Mouse (Mus musculus): Measurements from ENCODE around the gene Cdk5rap1. TPM values are rescaled to one million over a fixed set of nuclear protein-coding genes. Genes with fewer than 3 reads are reported as not detected.

Gene Cdk5rap1
- 4.3 and 13.9 TPM in 2 replicates for polyA plus RNA-seq (2015; fragmentation: Nextera tagmentation; extraction: Ambion mirVana)

- H3K9ac ChIP-seq (ENCODE audit: low read depth, low read length) = peak within 1 kb of the TSS; percentile 94
- no peak for TF ChIP-seq CTCF (IDR thresholded peaks at IDR 0.05; ENCODE audit: low read depth)
- H3K4me2 ChIP-seq (replicated peaks; ENCODE audit: low read depth) = peak within 1 kb of the TSS; percentile 74
- peak; percentile 23; the same call in 1 of the 2 replicates for ATAC-seq
- H3K27ac ChIP-seq (ENCODE audit: low read depth, low read length) = peak within 1 kb of the TSS; percentile 94
- H3K27me3 ChIP-seq (replicated peaks; ENCODE audit: control insufficient read depth, insufficient read depth, low read length) = no peaks in the 10 kb centered on the region
- no peaks in the 10 kb centered on the region for H3K4me1 ChIP-seq (replicated peaks; ENCODE audit: control insufficient read depth, insufficient read depth, low read length)
- no peaks in the 10 kb centered on the region; the same call in 1 of the 2 replicates for H3K36me3 ChIP-seq (ENCODE audit: control insufficient read depth, insufficient read depth)
- H3K4me3 ChIP-seq (ENCODE audit: low read depth, low read length) = peak within 1 kb of the TSS; percentile 81
- no peaks in the 10 kb centered on the region for H3K9me3 ChIP-seq (ENCODE audit: control insufficient read depth)
- WGBS = 13% methylated on average over 9 of the region's 9 CpGs
These were observed at the start of gene Cdk5rap1 for GRCm38 (mm10) chr2:154372842-154373500. TSS of gene Cdk5rap1 (minus strand) at chr2:154373010.

- no peak for ATAC-seq
- H3K4me2 ChIP-seq (replicated peaks; ENCODE audit: low read depth) = no peak overlapping the region
- no peak overlapping the region for H3K27ac ChIP-seq (ENCODE audit: low read depth, low read length)
- 78% methylated on average over 5 of the region's 5 CpGs for WGBS
- no peak overlapping the region for H3K4me3 ChIP-seq (ENCODE audit: low read depth, low read length)
- no peaks in the 10 kb centered on the region for H3K4me1 ChIP-seq (replicated peaks; ENCODE audit: control insufficient read depth, insufficient read depth, low read length)
- no peaks in the 10 kb centered on the region for H3K9me3 ChIP-seq (ENCODE audit: control insufficient read depth)
- no peaks in the 10 kb centered on the region for H3K27me3 ChIP-seq (replicated peaks; ENCODE audit: control insufficient read depth, insufficient read depth, low read length)
- no peak overlapping the region for H3K9ac ChIP-seq (ENCODE audit: low read depth, low read length)
- TF ChIP-seq CTCF (IDR thresholded peaks at IDR 0.05; ENCODE audit: low read depth) = no peak
- no peaks in the 10 kb centered on the region for H3K36me3 ChIP-seq (ENCODE audit: control insufficient read depth, insufficient read depth)
These were observed 49.4 kb upstream of the Cdk5rap1 start for GRCm38 (mm10) chr2:154422181-154422580.

- Histone ChIP-seq H3K9me3 (ENCODE audit: control insufficient read depth) (no peaks in the 10 kb centered on the region), H3K4me1 (replicated peaks; ENCODE audit: control insufficient read depth, insufficient read depth, low read length) (no peaks in the 10 kb centered on the region), H3K36me3 (ENCODE audit: control insufficient read depth, insufficient read depth) (no peaks in the 10 kb centered on the region), H3K27ac (ENCODE audit: low read depth, low read length) (no peak overlapping the region), H3K9ac (ENCODE audit: low read depth, low read length) (no peak overlapping the region), H3K27me3 (replicated peaks; ENCODE audit: control insufficient read depth, insufficient read depth, low read length) (no peaks in the 10 kb centered on the region), H3K4me2 (replicated peaks; ENCODE audit: low read depth) (no peak overlapping the region), H3K4me3 (ENCODE audit: low read depth, low read length) (no peak overlapping the region)
- no peak for TF ChIP-seq CTCF (IDR thresholded peaks at IDR 0.05; ENCODE audit: low read depth)
- 54% methylated on average over 7 of the region's 7 CpGs for WGBS
- no peak for ATAC-seq
These were observed 48.3 kb upstream of the Cdk5rap1 start for GRCm38 (mm10) chr2:154420942-154421731.

GRCm38 (mm10) chr2:154419631-154420515 is 47.1 kb upstream of the Cdk5rap1 start:
- Histone ChIP-seq H3K4me3 (ENCODE audit: low read depth, low read length) (no peak overlapping the region), H3K27ac (ENCODE audit: low read depth, low read length) (no peak overlapping the region), H3K27me3 (replicated peaks; ENCODE audit: control insufficient read depth, insufficient read depth, low read length) (no peaks in the 10 kb centered on the region), H3K36me3 (ENCODE audit: control insufficient read depth, insufficient read depth) (no peaks in the 10 kb centered on the region), H3K4me2 (replicated peaks; ENCODE audit: low read depth) (no peak overlapping the region), H3K4me1 (replicated peaks; ENCODE audit: control insufficient read depth, insufficient read depth, low read length) (no peaks in the 10 kb centered on the region), H3K9me3 (ENCODE audit: control insufficient read depth) (no peaks in the 10 kb centered on the region), H3K9ac (ENCODE audit: low read depth, low read length) (no peak overlapping the region)
- 92% methylated on average over 9 of the region's 9 CpGs for WGBS
- no peak for TF ChIP-seq CTCF (IDR thresholded peaks at IDR 0.05; ENCODE audit: low read depth)
- ATAC-seq = no peak

GRCm38 (mm10) chr2:154418001-154418400 is 45.2 kb upstream of the Cdk5rap1 start:
- no peaks in the 10 kb centered on the region for H3K4me1 ChIP-seq (replicated peaks; ENCODE audit: control insufficient read depth, insufficient read depth, low read length)
- no peak overlapping the region for H3K27ac ChIP-seq (ENCODE audit: low read depth, low read length)
- H3K4me2 ChIP-seq (replicated peaks; ENCODE audit: low read depth) = no peak overlapping the region
- H3K36me3 ChIP-seq (ENCODE audit: control insufficient read depth, insufficient read depth) = no peaks in the 10 kb centered on the region
- no peak overlapping the region for H3K9ac ChIP-seq (ENCODE audit: low read depth, low read length)
- no peak for TF ChIP-seq CTCF (IDR thresholded peaks at IDR 0.05; ENCODE audit: low read depth)
- H3K27me3 ChIP-seq (replicated peaks; ENCODE audit: control insufficient read depth, insufficient read depth, low read length) = no peaks in the 10 kb centered on the region
- no peak overlapping the region for H3K4me3 ChIP-seq (ENCODE audit: low read depth, low read length)
- H3K9me3 ChIP-seq (ENCODE audit: control insufficient read depth) = no peaks in the 10 kb centered on the region
- no peak for ATAC-seq
- 65% methylated on average over 7 of the region's 7 CpGs for WGBS

- WGBS = 28% methylated on average over 3 of the region's 3 CpGs
- TF ChIP-seq CTCF (IDR thresholded peaks at IDR 0.05; ENCODE audit: low read depth) = peak; percentile 90
- Histone ChIP-seq H3K9ac (ENCODE audit: low read depth, low read length) (no peak overlapping the region), H3K4me3 (ENCODE audit: low read depth, low read length) (no peak overlapping the region), H3K27me3 (replicated peaks; ENCODE audit: control insufficient read depth, insufficient read depth, low read length) (no peaks in the 10 kb centered on the region), H3K27ac (ENCODE audit: low read depth, low read length) (no peak overlapping the region), H3K4me2 (replicated peaks; ENCODE audit: low read depth) (no peak overlapping the region), H3K36me3 (ENCODE audit: control insufficient read depth, insufficient read depth) (no peaks in the 10 kb centered on the region), H3K4me1 (replicated peaks; ENCODE audit: control insufficient read depth, insufficient read depth, low read length) (no peaks in the 10 kb centered on the region), H3K9me3 (ENCODE audit: control insufficient read depth) (no peaks in the 10 kb centered on the region)
- ATAC-seq = no peak
These were observed 44.3 kb upstream of the Cdk5rap1 start for GRCm38 (mm10) chr2:154417107-154417506.

Data from intestine, postnatal 0 days (tissue).